Mouse (Mus musculus): ENCODE measurements around the gene Psd. TPM values are rescaled to one million over a fixed set of nuclear protein-coding genes. Genes with fewer than 3 reads are reported as not detected.

Gene Psd
- total RNA-seq, 2 experiments from 2014 or later = 1.7 to 1.9 TPM

- intact Hi-C loops (cut with DNase I) = no loop called here
Observed at GRCm38 (mm10) chr19:46322996-46323572, 3.9 kb downstream of the Psd start.

GRCm38 (mm10) chr19:46322144-46322995, 4.6 kb downstream of the Psd start:
- intact Hi-C loops (cut with DNase I) = no loop called here
- DNase-seq = no peak

More at GRCm38 (mm10) chr19:46322996-46323572, 3.9 kb downstream of the Psd start:
- no peak for DNase-seq

GRCm38 (mm10) chr19:46321101-46321943, 5.6 kb downstream of the Psd start:
- no peak for DNase-seq
- intact Hi-C loops (cut with DNase I) = no loop called here

- DNase-seq = no peak
Observed at GRCm38 (mm10) chr19:46320076-46320785, 6.7 kb downstream of the Psd start.

GRCm38 (mm10) chr19:46318586-46319378, 8.2 kb downstream of the Psd start:
- intact Hi-C loops (cut with DNase I) = no loop called here
- peak; percentile 66 to 73 for DNase-seq

More at GRCm38 (mm10) chr19:46320076-46320785, 6.7 kb downstream of the Psd start:
- intact Hi-C loops (cut with DNase I) = no loop called here

GRCm38 (mm10) chr19:46318031-46318471, 8.9 kb downstream of the Psd start:
- intact Hi-C loops (cut with DNase I) = no loop called here
- peak; percentile 59 to 66 for DNase-seq

GRCm38 (mm10) chr19:46317546-46317885, 9.4 kb downstream of the Psd start:
- intact Hi-C loops (cut with DNase I) = no loop called here
- DNase-seq = peak in 1 of 2 experiments; percentile 23

- DNase-seq = no peak
- intact Hi-C loops (cut with DNase I) = no loop called here
Observed at GRCm38 (mm10) chr19:46316846-46317545, 10.0 kb downstream of the Psd start.

- no peak for DNase-seq
- intact Hi-C loops (cut with DNase I) = no loop called here
Observed at GRCm38 (mm10) chr19:46315752-46316610, 11.0 kb downstream of the Psd start.

- intact Hi-C loops (cut with DNase I) = no loop called here
- DNase-seq = no peak
Observed at GRCm38 (mm10) chr19:46314872-46315742, 11.8 kb downstream of the Psd start.

- DNase-seq = no peak
- intact Hi-C loops (cut with DNase I) = no loop called here
Observed at GRCm38 (mm10) chr19:46314151-46314601, 12.8 kb downstream of the Psd start.

- intact Hi-C loops (cut with DNase I) = no loop called here
- DNase-seq = no peak
Observed at GRCm38 (mm10) chr19:46313591-46313990, 13.4 kb downstream of the Psd start.

- intact Hi-C loops (cut with DNase I) = no loop called here
- DNase-seq = no peak
Observed at GRCm38 (mm10) chr19:46313116-46313515, 13.8 kb downstream of the Psd start.

GRCm38 (mm10) chr19:46312566-46312965, 14.4 kb downstream of the Psd start:
- intact Hi-C loops (cut with DNase I) = no loop called here
- peak in 1 of 2 experiments; percentile 2 for DNase-seq

- intact Hi-C loops (cut with DNase I) = loop anchor here (2.0 kb wide), 1 partner anchor 15 kb away; the partner anchor contains the start of gene Psd
- DNase-seq = no peak
Observed at GRCm38 (mm10) chr19:46311341-46311740, 15.6 kb downstream of the Psd start.

- intact Hi-C loops (cut with DNase I) = loop anchor here (2.0 kb wide), 1 partner anchor 16 kb away; the partner anchor contains the start of gene Psd
- no peak for DNase-seq
Observed at GRCm38 (mm10) chr19:46310312-46310865, 16.6 kb downstream of the Psd start.
